Mouse (Mus musculus) stomach, postnatal 0 days (tissue): Measurements from ENCODE around the gene Rpp38.

Experiments used
- CTCF ChIP-seq: IDR thresholded peaks from 2 replicates; pipeline ENCODE4 v1.5.1; 2016; ENCODE audit warnings: antibody characterized with exemption, low read depth, mild to moderate bottlenecking, moderate library complexity
- EP300 ChIP-seq: optimal IDR thresholded peaks from 2 replicates; pipeline ENCODE3; 2016; ENCODE audit warnings: antibody characterized with exemption

GRCm38 (mm10) chr2:3323132-3323531, 9.3 kb downstream of the Rpp38 start:
- no peak for TF ChIP-seq CTCF
- TF ChIP-seq EP300: no peak
